Mouse (Mus musculus) NIH3T3 (cell line): ENCODE results near the gene Fam20b.
"Not testable (repeated sequence)": the region's sequence is repeated elsewhere in the genome, so short reads cannot be mapped to it uniquely, and the experiment has no call there.

Experiments
- DNase-seq: peaks from one replicate; pipeline ENCODE4 v3.0.0-alpha.2; 2012; ENCODE audit warnings: low read depth

The Fam20b gene

DNA sequence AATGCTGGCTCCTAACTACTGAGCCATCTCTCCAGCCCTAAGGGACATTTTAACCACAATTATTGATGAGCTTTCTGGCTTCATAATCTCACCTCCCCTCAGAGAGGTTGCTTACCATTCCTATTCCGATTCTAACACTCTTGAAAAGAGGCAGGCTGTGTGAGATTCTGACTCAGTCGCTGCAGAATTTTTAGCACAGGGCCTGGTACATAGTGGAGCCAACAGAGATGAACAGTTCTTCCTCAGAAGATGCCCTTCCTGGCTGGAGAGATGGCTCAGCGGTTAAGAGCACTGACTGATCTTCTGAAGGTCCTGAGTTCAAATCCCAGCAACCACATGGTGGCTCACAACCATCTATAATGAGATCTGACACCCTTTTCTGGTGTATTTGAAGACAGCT is 47.0 kb downstream of the Fam20b start:
- DNase-seq, result no peak

GRCm38 (mm10) chr1:156669208-156669983 is 49.5 kb downstream of the Fam20b start:
- DNase-seq, result no peak

GRCm38 (mm10) chr1:156668602-156669001 is 50.3 kb downstream of the Fam20b start:
- no peak for DNase-seq

DNA sequence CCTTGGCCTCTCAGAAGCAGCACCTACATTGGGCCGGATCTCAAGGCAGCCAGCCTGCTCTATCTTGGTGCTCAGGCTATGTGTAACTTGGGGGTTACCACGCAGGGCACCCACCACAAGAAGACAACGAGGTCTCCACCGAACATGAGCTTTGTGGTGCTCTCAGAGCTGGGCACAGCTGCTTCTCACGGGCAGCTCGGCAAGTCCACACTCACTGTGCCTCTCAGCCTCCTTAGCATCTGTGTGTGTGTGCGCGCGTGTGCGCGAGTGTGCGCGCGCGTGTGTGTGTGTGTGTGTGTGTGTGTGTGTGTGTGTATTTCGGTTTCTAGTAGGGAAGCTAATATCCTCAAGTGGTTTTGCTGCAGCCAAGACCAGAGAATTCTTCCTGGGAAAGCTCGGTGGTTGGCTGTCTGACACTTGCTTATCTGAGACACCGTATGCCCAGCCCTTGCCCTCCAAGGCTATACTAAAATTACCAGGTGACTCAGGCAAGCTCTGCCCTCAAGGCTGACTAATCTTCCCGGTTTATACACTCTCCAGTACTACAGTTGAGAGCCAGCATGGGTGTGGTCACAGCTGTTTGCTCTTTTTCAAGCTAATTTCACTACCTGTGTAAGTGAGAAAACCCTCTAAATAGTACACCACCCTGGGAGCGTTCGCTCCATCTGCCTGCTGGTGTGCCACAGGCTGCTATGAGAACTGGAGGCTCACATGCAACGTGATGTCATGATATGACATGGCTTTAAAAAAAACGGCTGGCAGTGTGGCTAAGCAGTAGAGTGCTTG is 51.6 kb downstream of the Fam20b start:
- peak; percentile 70 for DNase-seq

GRCm38 (mm10) chr1:156665777-156666176 is 53.1 kb downstream of the Fam20b start:
- no peak for DNase-seq

GRCm38 (mm10) chr1:156660660-156661236 is 58.1 kb downstream of the Fam20b start:
- not testable (repeated sequence) for DNase-seq

GRCm38 (mm10) chr1:156659906-156660659 is 58.8 kb downstream of the Fam20b start:
- peak; percentile 48 for DNase-seq

GRCm38 (mm10) chr1:156658676-156659075 is 60.2 kb downstream of the Fam20b start:
- DNase-seq, result peak; percentile 62

DNA sequence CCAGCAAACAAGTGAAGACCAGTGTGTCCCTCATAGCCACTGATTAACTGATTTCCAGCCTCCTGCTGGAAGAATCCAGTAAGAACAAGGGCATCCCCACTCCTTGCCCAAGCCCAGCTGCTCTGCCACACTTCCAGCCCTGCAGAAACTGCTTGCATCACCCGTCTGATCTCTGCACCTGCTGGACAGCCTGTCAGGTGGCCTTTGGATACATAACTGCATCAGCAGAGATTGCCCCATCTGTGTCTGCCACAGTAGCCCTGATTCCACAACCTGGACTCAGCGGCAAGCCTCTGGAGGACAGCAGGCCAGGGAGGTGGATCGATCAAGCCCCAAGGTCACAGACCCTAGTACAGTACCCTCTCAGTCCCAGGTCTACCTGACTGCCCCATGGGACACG is 61.4 kb downstream of the Fam20b start:
- DNase-seq, result no peak

DNA sequence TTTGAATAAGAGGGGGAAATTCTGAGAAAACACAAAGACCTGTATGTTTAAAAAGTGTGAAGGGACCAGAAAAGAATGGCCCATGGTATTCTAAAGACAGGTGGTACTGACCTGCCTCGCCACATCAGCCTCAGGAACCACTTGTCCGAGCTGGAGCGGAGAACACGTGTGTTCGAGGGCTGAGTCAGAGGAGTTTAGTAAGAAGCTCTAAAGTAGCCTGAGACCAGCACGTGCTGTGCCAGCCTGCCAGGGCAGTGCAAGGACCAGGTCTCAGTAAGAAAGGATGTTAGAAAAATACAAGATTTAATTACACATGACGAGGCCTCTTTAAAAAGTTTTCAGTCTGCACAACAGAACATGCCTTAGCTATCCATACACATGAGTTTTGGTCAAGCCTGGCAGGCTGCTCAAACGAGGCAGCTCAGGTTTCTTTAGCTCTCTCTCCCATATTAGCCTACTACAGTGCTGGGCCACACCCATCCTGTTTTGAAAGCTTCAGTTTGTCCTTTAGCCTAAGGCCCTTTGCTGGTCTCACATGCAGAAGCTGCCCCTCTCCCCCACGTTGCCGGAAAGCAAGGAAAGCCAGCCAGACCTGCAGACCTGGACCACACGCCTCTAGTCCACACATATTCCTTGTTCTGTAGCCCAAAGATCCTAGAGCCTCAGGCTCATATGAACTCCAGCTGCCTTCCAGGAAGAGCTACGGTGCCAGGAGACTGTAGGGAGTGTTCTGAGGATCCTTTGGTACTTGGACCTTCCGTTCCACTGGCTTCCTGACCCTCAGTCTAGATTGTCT is 64.0 kb downstream of the Fam20b start:
- peak; percentile 52 for DNase-seq

GRCm38 (mm10) chr1:156652189-156652822 is 66.6 kb downstream of the Fam20b start:
- no peak for DNase-seq

DNA sequence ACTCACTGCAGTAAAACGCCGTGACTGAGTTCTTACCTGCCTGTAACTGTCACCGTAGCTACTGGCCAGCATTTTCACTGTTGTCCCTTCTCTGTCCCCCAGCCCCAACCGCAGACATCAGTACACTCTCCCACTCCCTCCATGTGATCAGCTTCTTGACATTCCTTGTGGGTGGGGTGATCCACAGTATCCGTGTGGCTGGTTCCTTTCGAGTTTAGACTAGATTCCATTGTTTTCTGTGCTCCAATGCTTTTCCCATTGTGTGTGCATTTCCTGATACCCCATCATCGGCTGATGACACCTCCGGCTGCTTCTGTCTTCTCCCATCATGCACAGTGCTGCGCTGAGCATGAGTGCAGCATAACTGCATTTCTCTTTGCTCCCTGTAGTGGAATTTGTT is 68.3 kb downstream of the Fam20b start:
- no peak for DNase-seq

GRCm38 (mm10) chr1:156648705-156649104 is 70.2 kb downstream of the Fam20b start:
- no peak for DNase-seq

DNA sequence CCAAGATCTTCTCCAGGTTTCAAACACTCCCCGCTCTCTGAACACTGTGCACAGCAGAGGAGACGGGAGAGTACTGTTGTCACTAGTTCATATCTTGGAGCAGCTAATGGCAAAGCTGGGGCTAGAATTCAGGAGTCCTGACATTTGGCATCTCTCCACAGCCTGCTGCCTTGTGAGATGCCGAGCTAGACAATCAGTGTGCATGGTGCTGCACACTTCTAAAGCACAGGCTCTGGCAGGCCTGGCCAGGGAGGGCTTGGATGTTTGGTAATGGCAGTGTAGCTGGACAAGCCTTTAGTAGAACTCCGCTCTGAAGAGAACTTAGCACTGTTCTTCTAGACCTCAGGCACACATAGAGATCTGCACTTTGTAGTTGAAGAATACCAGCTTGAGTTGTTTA is 72.9 kb downstream of the Fam20b start:
- DNase-seq, result no peak

GRCm38 (mm10) chr1:156644780-156645523 is 73.9 kb downstream of the Fam20b start:
- no peak for DNase-seq

DNA sequence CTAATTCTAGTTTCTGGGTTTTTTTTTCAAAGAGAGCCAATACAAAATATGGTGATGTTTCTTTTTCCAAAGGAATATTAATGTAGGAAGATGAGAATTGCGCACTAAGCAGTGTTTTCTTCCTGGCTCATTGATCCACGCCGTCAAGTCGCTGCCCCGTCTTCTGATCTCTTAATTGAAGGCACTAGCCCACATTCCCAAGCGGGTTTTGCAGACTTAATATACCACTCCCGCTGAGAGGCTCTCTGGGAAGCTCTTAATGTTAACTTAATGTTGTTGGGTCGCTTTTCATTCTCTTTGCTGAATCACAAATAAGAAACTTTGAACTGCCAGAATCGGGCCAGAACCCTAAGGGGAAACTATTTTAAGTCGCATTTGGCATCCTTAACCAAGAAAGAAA is 74.8 kb downstream of the Fam20b start:
- no peak for DNase-seq

DNA sequence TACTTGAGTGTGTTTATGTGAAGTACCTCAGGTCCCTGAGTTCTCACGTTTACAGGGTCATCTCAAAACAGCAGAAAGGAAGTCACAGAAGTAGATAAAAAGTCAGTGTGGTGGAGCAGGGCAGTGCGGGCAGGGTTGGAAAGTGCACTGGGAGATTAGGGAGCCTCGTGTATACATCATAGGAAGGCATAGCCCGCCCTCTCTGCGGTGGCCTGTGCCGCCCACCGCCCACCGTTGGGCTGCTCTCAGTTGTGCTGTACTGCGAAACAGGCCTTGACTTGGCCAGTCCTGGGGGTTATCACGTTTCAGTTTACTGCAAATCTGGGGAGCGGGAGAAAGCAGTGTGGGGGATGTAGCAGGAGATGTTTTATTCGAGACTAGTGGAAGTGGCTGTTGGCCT is 76.1 kb downstream of the Fam20b start:
- no peak for DNase-seq

- DNase-seq, result no peak
Measured at GRCm38 (mm10) chr1:156641808-156642207, 77.1 kb downstream of the Fam20b start.

DNA sequence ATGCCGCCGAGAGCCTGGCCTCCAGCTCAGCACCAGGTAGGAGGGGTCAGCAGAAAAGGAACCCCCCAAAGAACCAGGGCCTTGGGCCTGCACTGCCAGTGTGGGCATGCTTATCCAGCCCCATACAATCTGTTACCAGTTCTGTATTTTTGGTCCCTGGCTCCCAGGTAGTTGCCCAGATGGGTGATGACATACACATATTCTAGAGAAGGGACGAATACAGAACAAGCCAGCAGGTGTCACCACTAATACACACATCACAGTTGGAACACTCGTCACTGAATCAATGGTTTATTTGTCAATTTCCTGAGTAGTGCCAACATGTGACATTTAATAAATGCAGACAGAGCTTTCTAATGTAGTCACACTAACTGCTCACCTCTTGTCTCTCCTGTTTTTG is 78.3 kb downstream of the Fam20b start:
- no peak for DNase-seq

DNA sequence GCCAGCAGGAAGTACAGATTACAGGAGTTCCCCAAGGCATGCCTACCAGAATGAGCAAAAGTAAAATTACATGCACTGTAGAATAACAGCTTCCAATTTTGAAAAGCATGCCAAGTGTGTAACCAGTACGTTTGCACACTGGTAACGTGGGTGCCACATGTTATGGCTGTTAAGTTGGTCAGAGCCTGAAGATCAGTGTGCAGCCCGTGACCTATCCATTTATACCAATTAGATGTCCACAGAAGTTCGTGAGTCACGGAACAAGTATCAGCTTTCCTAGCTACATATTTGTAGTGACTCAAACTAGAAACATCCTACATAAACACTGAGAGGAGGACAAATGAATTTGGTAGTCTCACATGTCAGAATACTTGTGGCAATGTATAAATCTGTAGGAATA is 79.4 kb downstream of the Fam20b start:
- peak; percentile 84 for DNase-seq
